Mouse (Mus musculus) testis, adult 2 months (tissue): Measurements from ENCODE around the gene Ubxn1.

Experiments
- CTCF ChIP-seq: fragments of 200-500 bp; IDR thresholded peaks from 2 replicates; pipeline ENCODE4 v1.5.1; 2012; ENCODE audit warnings: low read depth, mild to moderate bottlenecking, inconsistent platforms, low read length, moderate library complexity; ENCODE audit not compliant: control insufficient read depth, insufficient read depth, insufficient replicate concordance
- POLR2A ChIP-seq: fragments of 200-500 bp; IDR thresholded peaks from 2 replicates; pipeline ENCODE4 v1.6.1; 2012; ENCODE audit warnings: low read depth, mild to moderate bottlenecking, inconsistent platforms, low read length, moderate library complexity; ENCODE audit not compliant: control insufficient read depth

- TF ChIP-seq CTCF, result no peak
- no peak for TF ChIP-seq POLR2A
Measured at GRCm38 (mm10) chr19:8850402-8850901, 20.8 kb upstream of the Ubxn1 start, which contains the start of gene Lrrn4cl.
